Comparison of ENCODE assay signal across 14 mouse cellular contexts in the genomic region with DNA sequence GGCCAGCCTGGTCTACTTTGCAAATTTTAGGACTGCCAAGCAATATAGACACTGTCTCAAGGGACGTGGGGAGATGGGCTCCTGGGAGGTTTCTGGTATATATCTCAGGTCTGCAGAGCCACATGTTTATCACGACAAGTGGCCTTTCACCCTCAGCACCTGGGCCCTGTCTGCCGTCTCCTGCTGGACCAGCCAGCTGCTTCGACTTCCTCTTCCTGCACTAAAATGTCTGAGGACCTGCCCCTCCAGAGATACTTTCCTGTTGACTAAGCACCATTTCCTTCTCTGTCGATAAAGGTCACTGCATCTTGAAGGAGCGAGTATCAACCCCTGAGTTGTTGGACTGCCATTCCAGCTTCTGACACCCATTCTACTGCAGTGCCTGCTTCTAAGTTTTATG. TPM values are rescaled to one million over a fixed set of nuclear protein-coding genes. Genes with fewer than 3 reads are reported as not detected.
A peak's percentile ranks its signal among the peaks of the same experiment; 100 is the strongest.
DNase-seq lines count a peak whose midpoint lies in the region; TF ChIP-seq lines count a peak whose summit lies in the region.
"Had no signal": no experiment of that assay in that cellular context is flagged by ENCODE, and none has a peak within 500 bp of the region (broad histone marks: within the 10 kb centered on the region; RNA-seq: fewer than 3 reads in every experiment).

No protein-coding gene starts in this region.

- H3K9ac ChIP-seq in heart, adult 2 months (ENCODE audit: low read depth, low read length), result no peak overlapping the region

- H3K4me3 ChIP-seq in heart, adult 2 months, result no peak overlapping the region
- H3K4me3 ChIP-seq: embryonic facial prominence, embryonic 10.5 days; forebrain, embryonic 10.5 days; hindbrain, embryonic 10.5 days had no signal

- no peaks in the 10 kb centered on the region for H3K27me3 ChIP-seq in heart, adult 2 months (ENCODE audit: control insufficient read depth, insufficient read depth, low read length)

- 34% methylated on average over 6 of the region's 6 CpGs for WGBS in heart, adult 2 months

- TF ChIP-seq CTCF in heart, adult 2 months (IDR thresholded peaks at IDR 0.05), result no peak

- H3K27ac ChIP-seq in heart, adult 2 months, result peak overlapping the region; percentile 58
- H3K27ac ChIP-seq: embryonic facial prominence, embryonic 10.5 days; forebrain, embryonic 10.5 days; hindbrain, embryonic 10.5 days had no signal

- intact Hi-C loops in heart, adult 2 months (cut with DNase I), result no loop called here
- intact Hi-C loops in heart, postnatal 14 days (cut with DNase I), result no loop called here
- intact Hi-C loops in left cerebral cortex, postnatal 25 days (cut with DNase I), result no loop called here

- peak in 1 of 2 experiments; percentile 33 for DNase-seq in heart, adult 2 months
- DNase-seq in heart, postnatal 14 days, result no peak
- DNase-seq in lung, postnatal 36 days, result peak; percentile 32
- no peak for DNase-seq in lung, postnatal 14 days
- peak; percentile 67 for DNase-seq in induced T-regulatory cell, adult 2 months (ENCODE audit: low read depth)
- peak; percentile 38 for DNase-seq in yolk sac, embryonic 10.5 days (ENCODE audit: low spot score)
- no peak for DNase-seq in left cerebral cortex, postnatal 25 days (ENCODE audit: low spot score in 2 of 2)
- DNase-seq in neural tube, embryonic 10.5 days (ENCODE audit: extremely low spot score, low spot score), result no peak
- DNase-seq: adrenal gland, postnatal 10 days; right cerebral cortex, postnatal 25 days; thymus, adult 18-20 months had no signal

- TF ChIP-seq EP300 in heart, adult 2 months (IDR thresholded peaks at IDR 0.05; ENCODE audit: insufficient read depth, low read depth, low read length), result 0 out of 2 replicates have a peak, but pooled peaks have one; percentile 28

- peaks cover 15% of the 10 kb centered on the region for H3K4me1 ChIP-seq in heart, adult 2 months (ENCODE audit: control insufficient read depth, insufficient read depth, low read length)

- 0 out of 2 replicates have a peak, but pooled peaks have one; percentile 34 for TF ChIP-seq POLR2A in heart, adult 2 months (IDR thresholded peaks at IDR 0.05; ENCODE audit: insufficient read depth, low read depth, low read length)

- H3K79me2 ChIP-seq in heart, adult 2 months (replicated peaks; ENCODE audit: control insufficient read depth, insufficient read depth, low read length), result no peaks in the 10 kb centered on the region

- H3K36me3 ChIP-seq in heart, adult 2 months (ENCODE audit: control insufficient read depth, insufficient read depth, low read length), result peaks cover 14% of the 10 kb centered on the region

RNA-seq across cellular contexts. Expression of gene Nadk, which starts 2.7 kb away (rescaled TPM):
- total RNA-seq in heart, adult 2 months (2021), result 10 to 100 TPM; 28.4 to 33.2 TPM
- polyA plus RNA-seq in heart, adult 2 months (2012; rRNA removed), result 42.0 and 49.5 TPM in 2 replicates
- total RNA-seq in heart, postnatal 14 days (2021), result 10 to 100 TPM; 36.6 to 36.7 TPM
- 10 to 100 TPM; 58.8 to 61.7 TPM for total RNA-seq in left cerebral cortex, postnatal 25 days (2021)

RNA-seq across cellular contexts. Expression of gene Slc35e2, which starts 41.8 kb away (rescaled TPM):
- 1 to 10 TPM; 6.3 to 8.2 TPM for total RNA-seq in heart, adult 2 months (2021)
- polyA plus RNA-seq in heart, adult 2 months (2012; rRNA removed), result 4.1 and 7.2 TPM in 2 replicates
- total RNA-seq in heart, postnatal 14 days (2021), result 10 to 100 TPM; 11.2 to 11.4 TPM
- total RNA-seq in left cerebral cortex, postnatal 25 days (2021), result 10 to 100 TPM; 49.9 to 51.5 TPM

Comparison
In these comparisons a context has a peak if more than half of its experiments do, and no peak if none do; other contexts are left out.
1. DNase-seq: peak in lung, postnatal 36 days (single experiment), induced T-regulatory cell, adult 2 months (single experiment) and yolk sac, embryonic 10.5 days (single experiment); none in heart, postnatal 14 days (0 of 2), lung, postnatal 14 days (single experiment), left cerebral cortex, postnatal 25 days (0 of 2) and neural tube, embryonic 10.5 days (single experiment).
2. RNA of gene Slc35e2, which starts 41.8 kb away (total RNA-seq): 49.9 to 51.5 TPM in left cerebral cortex, postnatal 25 days; 11.2 to 11.4 TPM in heart, postnatal 14 days and 6.3 to 8.2 TPM in heart, adult 2 months; every median in the first group is over 4 times any median in the second.